Mouse (Mus musculus) liver, adult 2 months (tissue): Measurements from ENCODE around the gene Sema4a. TPM values are rescaled to one million over a fixed set of nuclear protein-coding genes. Genes with fewer than 3 reads are reported as not detected.

Experiments
- DNase-seq: peaks from one replicate; pipeline ENCODE4 v3.0.0-alpha.2; 2011; ENCODE audit warnings: low read depth, low spot score; ENCODE audit errors: extremely low read depth
- H3K27ac ChIP-seq: fragments of 200-500 bp; replicated peaks from 2 replicates; pipeline ENCODE4 v1.5.1; 2012; ENCODE audit warnings: low read depth, mild to moderate bottlenecking, control low read depth, inconsistent platforms, low read length; ENCODE audit not compliant: insufficient read depth
- H3K27me3 ChIP-seq: fragments of 200-500 bp; 2 replicates; pipeline ENCODE4 v1.6.1; 2012; ENCODE audit warnings: mild to moderate bottlenecking, moderate library complexity, low read length, inconsistent platforms; ENCODE audit not compliant: control insufficient read depth, insufficient read depth
- H3K36me3 ChIP-seq: fragments of 200-500 bp; 2 replicates; pipeline ENCODE4 v1.6.1; 2012; ENCODE audit warnings: low read length, inconsistent platforms; ENCODE audit not compliant: control insufficient read depth, insufficient read depth
- H3K4me1 ChIP-seq: fragments of 200-500 bp; 2 replicates; pipeline ENCODE4 v1.6.1; 2011; ENCODE audit warnings: low read length; ENCODE audit not compliant: control insufficient read depth, insufficient read depth
- H3K4me3 ChIP-seq: fragments of 200-500 bp; 2 replicates; pipeline ENCODE4 v1.5.1; 2011; ENCODE audit warnings: low read depth, mild to moderate bottlenecking, control low read depth, low read length, moderate library complexity; ENCODE audit not compliant: insufficient read depth
- H3K79me2 ChIP-seq: fragments of 200-500 bp; 2 replicates; pipeline ENCODE4 v1.6.1; 2012; ENCODE audit warnings: inconsistent platforms, mild to moderate bottlenecking, low read length, moderate library complexity; ENCODE audit not compliant: control insufficient read depth, insufficient read depth
- H3K9ac ChIP-seq: fragments of 200-500 bp; 2 replicates; pipeline ENCODE4 v1.6.1; 2012; ENCODE audit warnings: low read depth, mild to moderate bottlenecking, control low read depth, inconsistent platforms, low read length
- CTCF ChIP-seq: fragments of 200-500 bp; IDR thresholded peaks from 2 replicates; pipeline ENCODE4 v1.5.1; 2011; ENCODE audit warnings: low read depth, low read length, control low read depth
- POLR2A ChIP-seq: fragments of 200-500 bp; IDR thresholded peaks from 2 replicates; pipeline ENCODE4 v1.6.1; 2011; ENCODE audit warnings: low read length, control low read depth; ENCODE audit not compliant: insufficient read depth; ENCODE audit errors: extremely low read depth
- WGBS: fragments of 180-500 bp; shearing (Covaris S2); methylation state at CpG from one replicate; pipeline ENCODE4 v1.1.7; 2018; 5-methylcytosine and 5-hydroxymethylcytosine counted together
- polyA plus RNA-seq: library from polyadenylated mRNA; depleted of rRNA; stranded (reverse); fragments of >200 nt; gene quantifications from 2 replicates; pipeline ENCODE4 v1.2.3, GENCODE M21; 2012
- total RNA-seq: library from RNA; depleted of rRNA; stranded (reverse); fragments of >200 nt; gene quantifications from 2 replicates; pipeline ENCODE4 v1.2.3, GENCODE M21; 2014

Sema4a gene
- total and polyA plus RNA-seq, 2 experiments: 23.4 to 117 TPM

DNA sequence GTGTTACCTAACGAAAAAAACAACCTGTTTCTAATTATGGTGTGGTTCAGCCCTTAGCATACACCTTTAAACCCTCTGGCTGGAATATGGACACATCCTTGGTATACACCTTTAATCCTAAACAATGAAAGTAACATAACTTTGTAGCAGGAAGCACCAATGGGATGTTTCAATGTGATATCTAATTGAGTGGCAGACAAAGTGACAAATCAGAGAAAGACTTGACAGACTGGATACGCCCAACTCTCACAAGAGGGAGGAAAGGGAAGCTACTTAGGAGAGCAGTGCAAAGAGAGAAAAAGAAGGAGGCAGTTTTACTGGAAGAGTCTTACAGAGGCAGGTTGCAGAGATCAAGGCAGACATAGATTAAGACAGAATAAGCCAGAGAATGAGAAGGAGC lies 8.5 kb upstream of the Sema4a start:
- H3K9ac ChIP-seq: no peak overlapping the region
- DNase-seq: no peak
- no peaks in the 10 kb centered on the region for H3K79me2 ChIP-seq
- H3K36me3 ChIP-seq: no peaks in the 10 kb centered on the region
- WGBS: 91% methylated on average over 2 of the region's 2 CpGs
- no peak overlapping the region for H3K27ac ChIP-seq
- TF ChIP-seq CTCF (no peak), POLR2A (no peak)
- H3K4me1 ChIP-seq: peaks cover 12% of the 10 kb centered on the region
- H3K4me3 ChIP-seq: no peak overlapping the region
- H3K27me3 ChIP-seq: no peaks in the 10 kb centered on the region

- Histone ChIP-seq H3K79me2 (no peaks in the 10 kb centered on the region), H3K4me3 (no peak overlapping the region), H3K9ac (no peak overlapping the region), H3K4me1 (peaks cover 14% of the 10 kb centered on the region), H3K27me3 (no peaks in the 10 kb centered on the region), H3K36me3 (no peaks in the 10 kb centered on the region), H3K27ac (no peak overlapping the region)
- 30% methylated on average over 16 of the region's 16 CpGs for WGBS
- peak; percentile 63 for DNase-seq
- TF ChIP-seq POLR2A: no peak
- peak; percentile 95 for TF ChIP-seq CTCF
Measured at GRCm38 (mm10) chr3:88467116-88467824, 6.3 kb upstream of the Sema4a start.

GRCm38 (mm10) chr3:88465127-88465526 lies 4.1 kb upstream of the Sema4a start:
- Histone ChIP-seq H3K27me3 (no peaks in the 10 kb centered on the region), H3K27ac (no peak overlapping the region), H3K4me3 (no peak overlapping the region), H3K9ac (no peak overlapping the region), H3K79me2 (no peaks in the 10 kb centered on the region), H3K4me1 (peaks cover 8% of the 10 kb centered on the region), H3K36me3 (no peaks in the 10 kb centered on the region)
- TF ChIP-seq CTCF (no peak), POLR2A (no peak)
- WGBS: 93% methylated on average over 2 of the region's 2 CpGs
- peak; percentile 44 for DNase-seq

DNA sequence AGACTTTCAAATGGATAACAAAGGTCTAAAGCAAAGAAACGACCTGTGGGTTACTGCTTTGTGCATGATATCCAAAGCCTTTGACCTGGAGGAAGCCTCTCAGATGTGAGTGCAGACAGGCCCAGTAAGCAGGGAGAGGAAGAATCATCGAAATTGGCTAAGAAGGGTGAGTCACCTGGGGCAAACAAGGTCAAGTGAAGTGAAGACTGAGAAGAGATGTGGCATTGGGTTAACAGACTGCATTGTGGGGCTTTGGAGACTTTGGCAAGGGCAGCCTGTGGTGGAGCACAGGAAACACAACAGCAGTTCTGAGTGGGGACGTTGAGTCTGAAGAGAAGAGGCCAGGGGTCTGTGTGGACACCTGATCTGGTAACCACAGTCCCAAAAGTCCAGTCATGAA lies 3.4 kb upstream of the Sema4a start:
- no peak for DNase-seq
- H3K27ac ChIP-seq: peak overlapping the region; percentile 43; the same call in 1 of the 2 replicates
- H3K4me1 ChIP-seq: peaks cover 8% of the 10 kb centered on the region
- H3K9ac ChIP-seq: no peak overlapping the region
- TF ChIP-seq POLR2A: no peak
- no peak for TF ChIP-seq CTCF
- 48% methylated on average over 3 of the region's 3 CpGs for WGBS
- H3K79me2 ChIP-seq: no peaks in the 10 kb centered on the region
- no peak overlapping the region for H3K4me3 ChIP-seq
- no peaks in the 10 kb centered on the region for H3K36me3 ChIP-seq
- no peaks in the 10 kb centered on the region for H3K27me3 ChIP-seq

DNA sequence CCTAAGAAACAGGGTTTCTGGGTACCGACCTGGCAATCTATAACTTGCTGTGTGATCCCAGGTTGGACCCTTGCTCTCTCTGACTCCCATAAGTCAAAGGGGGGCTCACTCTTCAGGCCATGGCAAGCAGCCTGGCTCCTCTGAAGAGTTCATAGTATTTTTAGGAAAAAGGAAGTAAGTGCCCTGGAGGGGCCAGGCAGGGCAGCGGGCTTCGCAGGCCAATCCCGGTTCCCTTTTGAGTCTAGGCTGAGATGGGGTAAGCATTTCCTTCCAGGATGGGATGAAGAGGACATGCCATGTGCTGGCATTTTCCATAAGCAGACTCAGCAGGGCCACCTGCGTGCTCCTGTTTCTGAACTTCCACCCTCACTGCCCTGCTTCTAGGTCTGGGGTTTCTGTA lies 953 bp downstream of the Sema4a start:
- Histone ChIP-seq H3K27ac (no peak overlapping the region), H3K4me3 (no peak overlapping the region)

DNA sequence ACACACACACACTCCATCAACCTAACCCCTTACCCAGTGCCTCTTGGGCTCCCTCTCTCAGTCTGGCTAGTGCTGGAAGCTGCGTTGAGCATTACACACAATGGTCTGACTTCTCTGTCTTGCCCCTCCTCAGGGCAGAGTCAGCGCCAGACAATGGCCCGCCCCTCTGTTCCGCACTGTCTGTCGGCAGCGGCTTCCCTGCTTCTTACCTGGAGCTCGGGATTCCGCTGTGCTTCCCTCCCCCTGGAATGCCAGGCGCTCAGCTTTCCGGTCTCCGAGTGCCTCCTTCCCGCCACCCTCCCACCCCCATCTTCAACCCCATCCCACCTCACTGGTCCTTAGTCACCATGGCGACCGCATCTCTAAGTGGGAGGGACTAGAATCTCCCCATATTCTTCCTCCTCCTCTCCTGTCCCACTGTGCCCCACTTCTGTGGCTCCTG lies 2.2 kb downstream of the Sema4a start:
- DNase-seq: no peak
- H3K27ac ChIP-seq: no peak overlapping the region
- H3K79me2 ChIP-seq: peaks cover 15% of the 10 kb centered on the region; the same call in 1 of the 2 replicates
- H3K4me3 ChIP-seq: no peak overlapping the region
- no peaks in the 10 kb centered on the region for H3K27me3 ChIP-seq
- no peaks in the 10 kb centered on the region for H3K36me3 ChIP-seq
- 37% methylated on average over 14 of the region's 14 CpGs for WGBS
- peaks cover 14% of the 10 kb centered on the region for H3K4me1 ChIP-seq
- TF ChIP-seq POLR2A (no peak), CTCF (no peak)
- no peak overlapping the region for H3K9ac ChIP-seq

More for the DNA sequence above, 953 bp downstream of the Sema4a start:
- Histone ChIP-seq H3K9ac (no peak overlapping the region), H3K36me3 (no peaks in the 10 kb centered on the region), H3K4me1 (peaks cover 15% of the 10 kb centered on the region), H3K27me3 (no peaks in the 10 kb centered on the region), H3K79me2 (peaks cover 5% of the 10 kb centered on the region; the same call in 1 of the 2 replicates)
- no peak for TF ChIP-seq CTCF
- TF ChIP-seq POLR2A: no peak
- DNase-seq: no peak
- WGBS: 79% methylated on average over 5 of the region's 5 CpGs
